Mouse (Mus musculus) forebrain, embryonic 13.5 days (tissue): ENCODE results near the gene Ssr2. TPM values are rescaled to one million over a fixed set of nuclear protein-coding genes. Genes with fewer than 3 reads are reported as not detected.
A peak's percentile ranks its signal among the peaks of the same experiment; 100 is the strongest.

Source experiments
- ATAC-seq: fragments of 200-750 bp; cut with Nextera tagmentation; 2 replicates; pipeline ENCODE4 v1.8.0; 2017
- H3K27ac ChIP-seq: fragments of 300-500 bp; sonication (generic); 2 replicates; pipeline ENCODE4 v1.5.1; 2015; ENCODE audit warnings: inconsistent platforms, mild to moderate bottlenecking, moderate library complexity
- H3K27me3 ChIP-seq: fragments of 300-500 bp; sonication (generic); 2 replicates; pipeline ENCODE4 v1.6.1; 2015; ENCODE audit warnings: mild to moderate bottlenecking, inconsistent platforms
- H3K36me3 ChIP-seq: fragments of 300-500 bp; sonication (generic); 2 replicates; pipeline ENCODE4 v1.6.1; 2015; ENCODE audit warnings: mild to moderate bottlenecking, inconsistent platforms; ENCODE audit not compliant: poor library complexity, severe bottlenecking
- H3K4me1 ChIP-seq: fragments of 300-500 bp; sonication (generic); 2 replicates; pipeline ENCODE4 v1.6.1; 2015; ENCODE audit warnings: inconsistent platforms
- H3K4me2 ChIP-seq: fragments of 300-500 bp; sonication (generic); 2 replicates; pipeline ENCODE4 v1.6.1; 2015; ENCODE audit warnings: inconsistent platforms, mild to moderate bottlenecking, moderate library complexity
- H3K4me3 ChIP-seq: fragments of 300-500 bp; sonication (generic); 2 replicates; pipeline ENCODE4 v1.5.1; 2015; ENCODE audit warnings: mild to moderate bottlenecking, inconsistent platforms
- H3K9ac ChIP-seq: fragments of 300-500 bp; sonication (generic); 2 replicates; pipeline ENCODE4 v1.6.1; 2015; ENCODE audit warnings: mild to moderate bottlenecking, inconsistent platforms
- H3K9me3 ChIP-seq: fragments of 300-500 bp; sonication (generic); replicated peaks from 2 replicates; pipeline ENCODE4 v1.6.1; 2016; ENCODE audit warnings: inconsistent platforms
- WGBS: fragments of 180-500 bp; shearing (Covaris S2); methylation state at CpG from one replicate; pipeline ENCODE4 v1.1.7; 2015; 5-methylcytosine and 5-hydroxymethylcytosine counted together
- polyA plus RNA-seq: library from polyadenylated mRNA; unstranded; fragments of >200 nt; fragmentation: Nextera tagmentation; extraction: Ambion mirVana; gene quantifications from 2 replicates; pipeline ENCODE4 v1.2.1, GENCODE M21; 2015

Gene Ssr2
- 139 and 143 TPM in 2 replicates for polyA plus RNA-seq

DNA sequence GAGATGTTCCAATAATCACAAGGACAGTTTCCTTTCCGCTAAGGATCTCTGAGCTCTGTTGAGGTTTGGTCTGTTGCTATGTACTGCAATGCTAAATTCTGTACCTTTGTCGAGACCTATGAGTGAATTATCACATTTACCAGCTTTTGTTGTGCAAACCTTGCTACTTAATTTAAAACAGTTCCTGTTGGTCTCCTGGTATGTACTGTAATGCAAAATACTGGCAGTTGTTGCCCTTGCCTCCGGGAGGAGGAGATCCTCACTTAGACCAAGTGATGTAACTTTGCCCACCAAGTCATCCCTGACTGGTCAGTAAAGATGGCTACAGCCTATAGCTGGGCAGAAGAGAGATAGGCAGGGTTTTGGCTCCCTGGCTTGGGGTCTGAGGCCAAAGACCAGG is at the start of gene Ssr2:
Ssr2 (plus strand) TSS at position 337 of the 400 bp plus-strand sequence.
- Histone ChIP-seq H3K4me2 (no peak within 1 kb of the TSS), H3K36me3 (peaks cover 1% of the 10 kb centered on the region), H3K4me3 (no peak within 1 kb of the TSS), H3K4me1 (peaks cover 7% of the 10 kb centered on the region), H3K27ac (no peak within 1 kb of the TSS), H3K27me3 (no peaks in the 10 kb centered on the region), H3K9me3 (no peaks in the 10 kb centered on the region), H3K9ac (no peak within 1 kb of the TSS)
- WGBS = 91% methylated on average over 3 of the region's 3 CpGs
- ATAC-seq = no peak

DNA sequence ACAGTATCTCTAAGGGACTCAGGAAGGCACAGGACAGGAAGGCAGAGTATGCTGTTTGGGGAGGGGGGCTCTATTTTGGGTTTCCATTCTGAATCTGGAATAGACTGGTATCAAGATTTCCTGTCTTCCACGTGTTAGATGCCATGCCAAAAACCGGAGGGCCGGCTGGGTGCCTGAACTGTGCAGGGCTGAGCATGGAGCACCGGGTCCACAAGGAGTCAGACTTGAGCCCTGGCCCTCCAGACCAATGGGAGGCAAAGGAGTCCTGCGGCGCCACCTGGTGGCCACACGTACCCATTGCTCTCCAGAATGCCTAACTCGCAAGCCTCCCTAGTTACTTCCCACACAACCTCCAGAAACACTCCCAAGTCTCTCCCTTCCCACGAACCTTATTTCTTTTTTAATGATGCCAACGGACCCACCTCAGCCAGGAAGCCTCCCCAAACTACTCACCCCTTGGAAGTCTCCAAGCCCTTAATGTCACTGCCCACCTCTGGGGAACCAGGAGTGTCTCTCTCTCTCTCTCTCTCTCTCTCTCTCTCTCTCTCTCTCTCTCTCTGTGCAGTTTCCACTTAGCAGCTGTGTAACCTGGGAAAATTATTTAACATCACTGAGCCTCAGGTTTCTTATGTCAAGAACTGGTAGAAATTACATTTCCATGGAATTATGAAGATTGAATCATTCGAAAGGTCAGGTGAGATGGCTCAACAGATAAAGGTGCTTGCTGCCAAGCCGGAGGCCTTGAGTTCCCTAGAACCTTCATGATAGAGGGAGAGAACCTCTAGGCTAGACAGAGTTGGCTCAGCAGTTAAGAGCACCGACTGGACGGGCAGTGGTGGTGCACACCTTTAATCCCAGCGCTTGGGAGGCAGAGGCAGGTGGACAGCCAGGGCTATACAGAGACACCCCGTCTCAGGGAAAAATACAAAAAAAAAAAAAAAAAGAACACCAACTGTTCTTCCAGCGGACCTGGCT is 49.2 kb upstream of the Ssr2 start:
- ATAC-seq = peak; percentile 67
- Histone ChIP-seq H3K9ac (peak overlapping the region; percentile 55), H3K4me1 (peaks cover 61% of the 10 kb centered on the region), H3K27me3 (no peaks in the 10 kb centered on the region), H3K36me3 (peaks cover 29% of the 10 kb centered on the region), H3K4me3 (peak overlapping the region; percentile 7; the same call in 1 of the 2 replicates), H3K9me3 (no peaks in the 10 kb centered on the region), H3K4me2 (peak overlapping the region; percentile 44), H3K27ac (peak overlapping the region; percentile 59)
- WGBS = 34% methylated on average over 17 of the region's 17 CpGs

- H3K9ac ChIP-seq = peak overlapping the region; percentile 62
- 28% methylated on average over 8 of the region's 8 CpGs for WGBS
- peak overlapping the region; percentile 20 for H3K4me3 ChIP-seq
- H3K27ac ChIP-seq = peak overlapping the region; percentile 78
- H3K9me3 ChIP-seq = no peaks in the 10 kb centered on the region
- peaks cover 61% of the 10 kb centered on the region for H3K4me1 ChIP-seq
- H3K36me3 ChIP-seq = peaks cover 29% of the 10 kb centered on the region
- H3K4me2 ChIP-seq = peak overlapping the region; percentile 99
- no peaks in the 10 kb centered on the region for H3K27me3 ChIP-seq
- no peak for ATAC-seq
Observed at GRCm38 (mm10) chr3:88527565-88527964, 48.1 kb upstream of the Ssr2 start.

GRCm38 (mm10) chr3:88528646-88529045 is 47.0 kb upstream of the Ssr2 start:
- H3K4me3 ChIP-seq = no peak overlapping the region
- peak overlapping the region; percentile 99 for H3K4me2 ChIP-seq
- no peak for ATAC-seq

DNA sequence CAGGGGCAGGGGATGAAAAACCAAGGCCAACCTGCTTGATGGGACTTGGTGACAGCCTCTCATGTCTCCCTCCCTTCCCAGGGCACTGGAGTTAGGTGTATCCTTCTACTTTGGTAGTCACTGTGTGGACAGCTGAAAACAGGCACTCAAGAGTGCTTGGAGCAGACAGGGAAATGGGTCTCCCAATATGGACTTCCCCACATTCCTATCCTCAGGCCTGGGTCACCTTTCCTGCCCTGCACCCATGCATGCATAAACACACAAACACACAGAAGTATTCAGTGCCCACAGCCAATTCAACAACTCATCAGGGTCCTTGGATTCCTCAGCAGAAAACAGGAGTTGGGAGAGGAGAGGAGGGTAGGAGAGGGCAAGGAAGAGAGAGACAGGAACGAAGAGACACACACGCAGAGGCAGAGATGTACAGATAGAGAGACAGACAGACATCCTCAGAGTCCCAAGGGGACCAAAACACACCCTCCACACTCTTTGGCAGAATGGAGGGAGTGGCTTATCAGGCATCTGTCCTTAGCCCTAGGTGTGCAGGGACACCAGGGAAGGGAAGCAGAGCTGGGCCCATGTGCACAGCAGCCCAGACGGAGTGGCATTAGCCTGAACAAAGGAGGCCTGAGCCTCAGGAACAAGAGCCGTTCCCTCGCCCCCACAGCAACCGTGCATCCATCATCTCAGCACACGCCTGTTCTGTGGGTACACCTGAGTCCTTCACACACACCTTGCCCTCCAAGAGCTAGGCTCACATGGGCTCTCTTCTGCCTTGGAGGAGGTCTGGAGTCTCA is 46.3 kb upstream of the Ssr2 start:
- no peaks in the 10 kb centered on the region for H3K9me3 ChIP-seq
- H3K4me2 ChIP-seq = peak overlapping the region; percentile 99
- peaks cover 13% of the 10 kb centered on the region for H3K36me3 ChIP-seq
- no peak for ATAC-seq
- peak overlapping the region; percentile 97 for H3K4me3 ChIP-seq
- peaks cover 59% of the 10 kb centered on the region for H3K4me1 ChIP-seq
- H3K27me3 ChIP-seq = no peaks in the 10 kb centered on the region
- peak overlapping the region; percentile 99 for H3K27ac ChIP-seq
- WGBS = 32% methylated on average over 6 of the region's 7 CpGs
- H3K9ac ChIP-seq = peak overlapping the region; percentile 100

More at GRCm38 (mm10) chr3:88528646-88529045, 47.0 kb upstream of the Ssr2 start:
- Histone ChIP-seq H3K9me3 (no peaks in the 10 kb centered on the region), H3K27me3 (no peaks in the 10 kb centered on the region), H3K9ac (peak overlapping the region; percentile 100; the same call in 1 of the 2 replicates), H3K4me1 (peaks cover 60% of the 10 kb centered on the region), H3K36me3 (peaks cover 18% of the 10 kb centered on the region), H3K27ac (peak overlapping the region; percentile 99; the same call in 1 of the 2 replicates)
- 81% methylated on average over 11 of the region's 11 CpGs for WGBS

- H3K36me3 ChIP-seq = peaks cover 10% of the 10 kb centered on the region
- peak overlapping the region; percentile 99 for H3K27ac ChIP-seq
- 0% methylated on average over 11 of the region's 11 CpGs for WGBS
- no peak for ATAC-seq
- H3K4me3 ChIP-seq = peak overlapping the region; percentile 97
- no peaks in the 10 kb centered on the region for H3K9me3 ChIP-seq
- peaks cover 67% of the 10 kb centered on the region for H3K4me1 ChIP-seq
- H3K9ac ChIP-seq = peak overlapping the region; percentile 100
- no peaks in the 10 kb centered on the region for H3K27me3 ChIP-seq
- peak overlapping the region; percentile 99 for H3K4me2 ChIP-seq
Observed at GRCm38 (mm10) chr3:88530082-88530864, 45.4 kb upstream of the Ssr2 start.

DNA sequence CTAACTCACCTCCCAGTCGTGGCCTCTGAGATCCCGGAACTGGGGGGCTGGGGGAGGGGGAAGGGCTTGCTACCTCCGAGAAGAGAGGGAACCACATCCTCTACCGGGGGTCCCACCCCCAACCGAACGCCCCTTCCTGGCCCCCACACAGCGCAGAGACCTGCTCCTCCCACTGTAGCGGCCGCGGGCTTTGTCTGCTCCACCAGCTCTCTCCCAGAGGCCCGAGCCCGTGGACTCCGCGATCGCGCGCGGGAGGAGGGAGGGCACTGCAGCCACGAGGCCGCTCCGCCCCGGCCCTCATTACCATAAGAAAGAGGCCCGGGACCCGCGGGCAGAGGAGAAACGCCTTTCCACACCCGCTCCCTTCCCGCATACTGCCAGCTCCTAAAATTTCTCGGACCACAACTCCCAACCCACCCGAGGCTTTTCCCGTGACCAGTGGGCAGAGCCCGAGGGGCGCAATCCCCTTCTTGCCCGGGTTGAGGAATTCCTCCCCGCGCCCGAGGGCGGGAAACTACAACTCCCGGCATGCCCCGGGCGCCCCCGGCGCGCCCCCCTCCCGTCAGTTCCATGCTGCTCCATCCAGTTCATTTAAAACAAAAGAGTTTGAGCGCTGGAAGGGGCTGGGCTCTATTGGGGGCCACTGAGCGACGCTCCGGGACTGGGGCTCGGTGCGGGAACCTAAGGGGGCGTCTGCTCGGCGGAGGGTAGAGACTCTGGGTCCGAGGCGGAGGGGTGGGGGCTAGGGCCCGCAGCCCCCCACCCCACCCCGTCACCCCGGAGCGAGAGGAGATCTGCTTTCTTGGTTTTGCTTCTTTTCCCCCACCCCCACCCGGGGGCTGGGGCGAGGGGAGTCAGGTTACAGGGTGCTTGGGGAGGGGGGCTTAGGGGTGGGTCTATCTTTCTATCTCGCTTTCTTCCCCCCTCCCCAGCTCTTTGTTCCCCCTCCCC is 44.1 kb upstream of the Ssr2 start:
- H3K27me3 ChIP-seq = no peaks in the 10 kb centered on the region
- H3K27ac ChIP-seq = peak overlapping the region; percentile 99
- peak; percentile 88 for ATAC-seq
- H3K9ac ChIP-seq = peak overlapping the region; percentile 100
- whole genome bisulfite sequencing = under 1% methylated on average over 51 of the region's 63 CpGs
- peaks cover 69% of the 10 kb centered on the region for H3K4me1 ChIP-seq
- peak overlapping the region; percentile 99 for H3K4me2 ChIP-seq
- no peaks in the 10 kb centered on the region for H3K9me3 ChIP-seq
- peaks cover 20% of the 10 kb centered on the region for H3K36me3 ChIP-seq
- peak overlapping the region; percentile 97 for H3K4me3 ChIP-seq

DNA sequence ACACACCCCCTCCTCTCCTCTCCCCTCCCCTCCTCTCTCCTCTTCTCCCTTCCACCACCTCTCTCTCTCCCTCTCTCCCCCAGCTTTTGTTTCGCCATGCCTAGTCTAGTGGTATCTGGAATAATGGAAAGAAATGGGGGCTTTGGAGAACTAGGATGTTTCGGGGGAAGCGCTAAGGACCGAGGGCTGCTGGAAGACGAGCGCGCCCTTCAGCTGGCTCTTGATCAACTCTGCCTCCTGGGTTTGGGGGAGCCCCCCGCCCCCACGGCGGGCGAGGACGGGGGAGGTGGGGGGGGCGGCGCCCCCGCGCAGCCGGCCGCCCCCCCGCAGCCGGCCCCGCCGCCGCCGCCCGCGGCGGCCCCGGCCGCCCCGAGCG is 43.4 kb upstream of the Ssr2 start, which contains the start of gene Mex3a:
Mex3a (plus strand) TSS at position 97 of the 376 bp plus-strand sequence.
- Histone ChIP-seq H3K4me2 (peak within 1 kb of the TSS; percentile 99), H3K9ac (peak within 1 kb of the TSS; percentile 100), H3K27me3 (no peaks in the 10 kb centered on the region), H3K9me3 (no peaks in the 10 kb centered on the region), H3K27ac (peak within 1 kb of the TSS; percentile 99), H3K4me1 (peaks cover 69% of the 10 kb centered on the region), H3K4me3 (peak within 1 kb of the TSS; percentile 97), H3K36me3 (peaks cover 27% of the 10 kb centered on the region)
- WGBS = 0% methylated on average over 9 of the region's 31 CpGs
- ATAC-seq = no peak

DNA sequence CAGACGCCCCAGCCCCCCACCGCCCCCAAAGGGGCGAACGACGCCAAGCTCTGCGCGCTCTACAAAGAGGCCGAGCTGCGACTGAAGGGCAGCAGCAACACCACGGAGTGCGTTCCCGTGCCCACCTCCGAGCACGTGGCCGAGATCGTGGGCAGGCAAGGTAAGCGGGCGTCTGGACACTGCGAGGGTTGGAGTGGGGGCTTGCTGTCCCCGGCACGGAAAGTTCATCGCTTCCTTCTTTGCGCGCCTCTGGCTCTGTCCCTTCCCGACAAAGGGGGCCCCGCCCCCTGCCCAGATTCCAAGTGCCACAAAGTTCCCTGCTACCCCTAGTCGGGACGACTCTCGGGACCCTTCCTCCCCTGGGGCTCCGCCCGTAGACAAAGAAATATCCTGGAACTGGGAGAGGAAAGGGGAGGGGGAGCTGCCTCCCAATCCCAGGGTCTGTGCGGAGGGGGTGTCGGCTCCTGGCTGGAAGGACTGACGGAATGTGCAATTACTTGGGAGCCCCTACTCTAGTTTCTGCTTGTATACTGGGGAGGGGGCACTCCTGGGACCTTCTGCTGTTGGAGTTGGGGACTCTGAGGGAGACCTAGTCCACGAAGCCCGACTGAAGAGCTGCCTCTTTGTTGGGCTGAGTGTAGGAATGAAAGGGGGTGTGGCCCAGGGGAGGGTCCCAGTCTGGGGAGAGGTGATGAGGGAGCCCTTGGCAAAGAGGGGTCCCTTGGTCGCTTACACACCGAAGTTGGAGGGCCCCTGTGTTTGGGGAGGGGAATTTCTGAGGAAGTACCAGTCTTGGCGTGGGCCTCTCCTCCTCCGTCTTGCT is 42.8 kb upstream of the Ssr2 start:
- peak overlapping the region; percentile 100 for H3K9ac ChIP-seq
- peaks cover 69% of the 10 kb centered on the region for H3K4me1 ChIP-seq
- peak overlapping the region; percentile 99 for H3K27ac ChIP-seq
- peaks cover 33% of the 10 kb centered on the region for H3K36me3 ChIP-seq
- no peaks in the 10 kb centered on the region for H3K9me3 ChIP-seq
- H3K4me3 ChIP-seq = peak overlapping the region; percentile 97
- peak overlapping the region; percentile 99 for H3K4me2 ChIP-seq
- H3K27me3 ChIP-seq = no peaks in the 10 kb centered on the region
- ATAC-seq = peak; percentile 55
- 0% methylated on average over 38 of the region's 40 CpGs for WGBS

DNA sequence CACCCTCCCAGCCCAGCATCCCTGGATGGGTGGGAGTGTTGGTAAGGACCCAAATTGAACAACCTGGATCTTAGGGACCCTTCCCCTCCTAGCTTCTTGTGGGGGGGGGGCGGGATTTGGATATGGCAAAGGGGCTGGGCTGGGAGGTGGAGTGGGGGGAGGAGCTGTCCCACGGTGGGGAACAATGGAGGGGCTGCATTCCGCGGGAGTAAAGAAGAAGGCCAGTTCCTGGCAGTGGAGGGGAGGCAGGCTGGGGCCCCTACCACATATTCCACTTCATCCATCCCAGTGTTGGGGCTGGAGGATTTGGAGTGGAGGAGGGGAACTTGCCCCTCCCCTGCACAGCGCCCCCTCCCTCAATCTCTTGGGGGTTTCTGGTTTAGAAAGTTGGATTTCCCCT is 42.0 kb upstream of the Ssr2 start:
- Histone ChIP-seq H3K9ac (peak overlapping the region; percentile 100), H3K4me2 (peak overlapping the region; percentile 99), H3K36me3 (peaks cover 41% of the 10 kb centered on the region), H3K4me1 (peaks cover 69% of the 10 kb centered on the region), H3K4me3 (peak overlapping the region; percentile 97), H3K27ac (peak overlapping the region; percentile 99), H3K9me3 (no peaks in the 10 kb centered on the region), H3K27me3 (no peaks in the 10 kb centered on the region)
- WGBS = 3% methylated on average over 5 of the region's 5 CpGs
- no peak for ATAC-seq
